Mouse (Mus musculus): Measurements from ENCODE around the gene Tmem236. TPM values are rescaled to one million over a fixed set of nuclear protein-coding genes. Genes with fewer than 3 reads are reported as not detected.

Gene Tmem236
- total RNA-seq, 2 experiments from 2014 or later, result 0.60 TPM; not detected in 1

- no peak for ATAC-seq (replicated peaks; ENCODE audit: low FRiP score, poor library complexity, severe bottlenecking)
Measured at GRCm38 (mm10) chr2:14237723-14238122, 63.4 kb downstream of the Tmem236 start.

DNA sequence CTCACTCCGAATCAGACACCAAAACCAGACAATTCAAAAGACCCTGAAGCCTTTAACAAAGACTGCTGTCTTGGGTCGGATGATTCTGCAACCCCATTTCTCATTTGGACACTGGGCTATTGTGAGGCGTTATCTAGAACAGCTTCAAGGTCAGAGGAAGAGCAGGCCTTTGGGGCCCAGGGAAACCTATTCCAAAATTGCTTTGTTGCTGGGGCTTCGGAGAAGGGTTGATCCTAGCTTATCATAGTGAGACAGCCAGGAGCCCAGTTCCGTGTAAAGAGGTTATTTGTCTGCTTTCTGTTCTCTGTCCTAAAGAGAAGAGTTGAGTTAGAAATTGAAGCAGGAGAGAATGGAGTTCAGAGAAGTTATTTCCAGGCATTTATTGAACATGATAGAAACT is 64.8 kb downstream of the Tmem236 start:
- ATAC-seq (replicated peaks; ENCODE audit: low FRiP score, poor library complexity, severe bottlenecking), result no peak

DNA sequence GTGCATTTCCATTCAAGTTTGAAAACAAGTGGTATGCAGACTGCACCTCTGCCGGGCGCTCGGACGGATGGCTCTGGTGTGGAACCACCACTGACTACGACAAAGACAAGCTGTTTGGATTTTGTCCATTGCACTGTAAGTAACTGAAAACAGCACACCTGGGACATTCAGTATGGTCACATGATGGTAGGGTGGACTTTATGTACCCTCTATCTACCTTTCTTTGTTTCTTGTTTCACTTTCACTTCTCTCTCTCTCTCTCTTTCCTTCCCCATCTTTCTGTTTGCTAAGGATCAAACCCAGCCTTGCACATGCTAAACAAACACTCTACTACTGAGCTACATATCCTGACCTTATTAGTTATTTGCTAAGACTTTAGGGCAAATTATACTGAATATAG is 69.8 kb downstream of the Tmem236 start:
- no peak for ATAC-seq (replicated peaks; ENCODE audit: low FRiP score, poor library complexity, severe bottlenecking)

DNA sequence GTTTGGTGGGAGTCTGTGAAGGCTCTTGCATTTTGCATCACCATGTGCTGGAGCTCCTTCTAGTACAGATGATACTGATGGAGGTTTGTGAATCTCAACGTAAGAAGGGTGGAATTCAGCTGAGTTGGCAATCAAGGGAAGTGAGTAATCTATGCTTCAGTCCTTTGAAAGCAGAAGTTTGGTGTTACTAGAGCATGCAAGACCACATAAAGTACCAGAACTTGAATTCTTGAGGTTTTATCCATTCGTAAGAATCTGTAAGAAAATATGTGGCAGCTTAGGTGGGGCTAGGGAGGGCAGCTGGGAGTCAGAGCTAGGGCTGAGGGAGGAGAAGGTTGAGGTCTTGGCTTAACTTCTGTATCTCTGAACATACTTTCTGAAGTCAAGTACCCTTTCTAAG is 70.3 kb downstream of the Tmem236 start:
- ATAC-seq (replicated peaks; ENCODE audit: low FRiP score, poor library complexity, severe bottlenecking), result no peak

DNA sequence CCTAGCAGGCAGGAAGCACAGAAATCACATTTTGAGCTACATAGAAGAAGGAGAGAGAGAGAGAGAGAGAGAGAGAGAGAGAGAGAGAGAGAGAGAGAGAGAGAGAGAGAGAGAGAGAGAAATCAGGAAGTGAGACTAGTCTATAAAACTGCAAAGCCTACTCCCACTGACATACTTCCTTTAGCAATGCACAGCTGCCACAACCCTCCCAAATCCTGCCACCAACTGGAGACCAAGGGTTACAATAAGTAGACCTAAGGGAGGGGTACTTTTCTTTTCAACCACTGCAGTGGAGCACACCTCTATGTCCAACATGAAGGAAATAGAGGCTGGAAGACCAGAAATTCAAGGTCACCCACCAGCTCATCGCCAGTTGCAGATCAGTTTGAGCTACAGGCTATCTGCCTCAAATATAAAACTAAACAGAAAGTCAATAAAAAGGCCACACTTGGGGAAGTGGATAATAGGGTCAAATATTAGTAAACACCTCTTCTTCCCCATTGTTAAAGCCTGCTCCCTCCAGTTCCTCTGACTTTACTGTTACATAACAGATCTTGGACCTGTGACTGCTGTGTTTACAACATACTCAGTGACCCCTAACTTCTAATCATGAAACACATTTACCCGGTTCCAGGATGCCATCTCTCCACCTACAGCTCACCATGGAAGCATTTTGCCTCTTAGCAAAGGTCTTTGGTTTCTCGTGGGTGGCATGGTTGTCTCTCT is 75.7 kb downstream of the Tmem236 start:
- ATAC-seq (replicated peaks; ENCODE audit: low FRiP score, poor library complexity, severe bottlenecking), result no peak

- no peak for ATAC-seq (replicated peaks; ENCODE audit: low FRiP score, poor library complexity, severe bottlenecking)
Measured at GRCm38 (mm10) chr2:14251938-14252337, 77.6 kb downstream of the Tmem236 start.

DNA sequence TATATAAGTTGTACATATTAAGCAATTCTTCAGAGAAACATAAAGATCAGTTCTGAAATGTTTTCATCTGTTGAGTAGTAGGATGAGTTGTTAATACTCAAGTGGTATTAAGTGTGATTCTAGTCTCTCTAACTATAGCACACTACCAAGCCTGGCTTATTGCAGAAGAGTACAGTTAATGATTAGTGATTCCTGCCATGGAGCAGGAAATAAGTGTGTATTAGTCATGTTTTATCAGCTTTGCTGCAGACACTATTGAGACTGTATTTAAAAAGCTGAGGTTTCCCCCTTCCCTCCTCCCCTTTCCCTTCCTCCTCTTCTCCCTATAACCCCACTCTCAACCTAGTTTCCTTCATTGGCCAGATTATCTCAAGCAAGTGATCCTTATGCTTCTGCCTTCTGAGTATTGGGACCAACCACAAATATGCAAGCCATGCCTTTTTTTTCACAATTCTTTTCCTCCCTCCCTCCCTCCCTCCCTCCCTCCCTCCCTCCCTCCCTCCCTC is 84.1 kb downstream of the Tmem236 start:
- ATAC-seq (replicated peaks; ENCODE audit: low FRiP score, poor library complexity, severe bottlenecking), result no peak

DNA sequence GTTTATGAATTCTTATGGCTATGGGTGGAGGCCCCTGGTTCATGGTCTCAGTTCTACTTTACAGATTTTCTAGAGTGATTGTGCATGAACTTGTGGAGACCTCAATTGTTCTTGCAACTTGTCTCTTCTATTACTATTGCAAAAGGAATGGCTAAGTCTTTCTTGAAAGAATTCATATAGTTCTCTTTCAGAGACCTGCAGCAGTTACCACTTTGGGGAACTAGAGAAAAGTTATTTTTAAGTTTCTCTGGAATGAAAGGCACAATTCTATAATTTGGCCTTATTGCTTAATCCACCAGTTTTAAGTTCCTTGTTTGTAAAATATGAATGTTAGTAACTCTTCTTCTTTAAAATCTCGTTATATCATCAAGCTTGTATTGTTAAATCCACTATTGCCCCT is 87.8 kb downstream of the Tmem236 start:
- no peak for ATAC-seq (replicated peaks; ENCODE audit: low FRiP score, poor library complexity, severe bottlenecking)

DNA sequence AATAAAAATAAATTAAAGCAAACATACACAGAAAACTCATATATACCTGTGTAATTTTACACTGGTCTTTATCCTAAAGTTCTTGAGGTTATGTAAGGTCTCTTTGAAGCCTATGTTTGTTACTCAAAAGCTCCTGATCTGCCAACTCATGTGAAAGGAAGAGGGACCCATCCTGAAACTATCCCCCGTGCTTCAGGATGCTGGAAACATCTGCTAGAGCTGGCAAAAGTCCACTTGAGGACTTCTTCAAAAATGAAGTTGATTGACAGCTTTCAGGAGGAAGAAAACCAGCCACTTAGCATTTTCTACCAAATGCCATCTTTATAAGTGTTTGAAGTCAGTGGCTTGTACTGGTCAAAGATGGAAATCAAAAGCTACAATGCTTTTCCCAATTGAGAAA is 94.8 kb downstream of the Tmem236 start:
- no peak for ATAC-seq (replicated peaks; ENCODE audit: low FRiP score, poor library complexity, severe bottlenecking)

Other genes starting within 250 kb of the Tmem236 start
- 5.0 and 14.6 TPM in 2 replicates for gene Hacd1, start 118.4 kb upstream of the Tmem236 start, total RNA-seq (2015; ENCODE audit: low replicate concordance)
- 8.4 and 10.6 TPM in 2 replicates for gene Hacd1, start 118.4 kb upstream of the Tmem236 start, total RNA-seq (2017; ENCODE audit: low replicate concordance)
- 33.2 and 36.2 TPM in 2 replicates for gene Stam, start 100.4 kb upstream of the Tmem236 start, total RNA-seq (2015; ENCODE audit: low replicate concordance)
- 36.7 and 48.5 TPM in 2 replicates for gene Stam, start 100.4 kb upstream of the Tmem236 start, total RNA-seq (2017; ENCODE audit: low replicate concordance)
- gene Mrc1, start 54.9 kb downstream of the Tmem236 start, total RNA-seq (2015; ENCODE audit: low replicate concordance), result 23.2 and 27.4 TPM in 2 replicates
- gene Mrc1, start 54.9 kb downstream of the Tmem236 start, total RNA-seq (2017; ENCODE audit: low replicate concordance), result 24.8 and 31.8 TPM in 2 replicates
- gene Slc39a12, start 213.8 kb downstream of the Tmem236 start, total RNA-seq (2015; ENCODE audit: low replicate concordance), result not detected in 2 replicates
- 0.14 TPM in 1 of 2 replicates, not detected in the other for gene Slc39a12, start 213.8 kb downstream of the Tmem236 start, total RNA-seq (2017; ENCODE audit: low replicate concordance)

All from erythroblast, adult 5-6 weeks (primary cell).